Mouse (Mus musculus) forebrain, embryonic 11.5 days (tissue): ENCODE data around the gene Tor1b. TPM values are rescaled to one million over a fixed set of nuclear protein-coding genes. Genes with fewer than 3 reads are reported as not detected.
"Not testable (repeated sequence)": the region's sequence is repeated elsewhere in the genome, so short reads cannot be mapped to it uniquely, and the experiment has no call there.

Experiments used
- ATAC-seq: fragments of 200-750 bp; cut with Nextera tagmentation; replicated peaks from 2 replicates; pipeline ENCODE4 v1.8.0; 2017; ENCODE audit warnings: moderate TSS enrichment; ENCODE audit not compliant: low FRiP score
- DNase-seq: peaks from one replicate; pipeline ENCODE4 v3.0.0-alpha.2; 2017; ENCODE audit warnings: low spot score
- H3K27ac ChIP-seq: fragments of 300-500 bp; sonication (generic); 2 replicates; pipeline ENCODE4 v1.5.1; 2014; ENCODE audit warnings: low read depth, low read length
- H3K27me3 ChIP-seq: fragments of 300-500 bp; sonication (generic); 2 replicates; pipeline ENCODE4 v1.6.1; 2014; ENCODE audit warnings: mild to moderate bottlenecking, low read length, mixed read lengths; ENCODE audit not compliant: control insufficient read depth, insufficient read depth
- H3K36me3 ChIP-seq: fragments of 300-500 bp; sonication (generic); 2 replicates; pipeline ENCODE4 v1.6.1; 2014; ENCODE audit warnings: mild to moderate bottlenecking, low read length, moderate library complexity, mixed read lengths; ENCODE audit not compliant: control insufficient read depth, insufficient read depth
- H3K4me1 ChIP-seq: fragments of 300-500 bp; sonication (generic); replicated peaks from 2 replicates; pipeline ENCODE4 v1.6.1; 2014; ENCODE audit warnings: low read length, mixed read lengths; ENCODE audit not compliant: control insufficient read depth, insufficient read depth
- H3K4me2 ChIP-seq: fragments of 300-500 bp; sonication (generic); 2 replicates; pipeline ENCODE4 v1.6.1; 2014; ENCODE audit warnings: low read depth, mild to moderate bottlenecking, low read length, moderate library complexity, mixed read lengths; ENCODE audit not compliant: severe bottlenecking
- H3K4me3 ChIP-seq: fragments of 300-500 bp; sonication (generic); 2 replicates; pipeline ENCODE4 v1.5.1; 2014; ENCODE audit warnings: low read depth, low read length
- H3K9ac ChIP-seq: fragments of 300-500 bp; sonication (generic); 2 replicates; pipeline ENCODE4 v1.6.1; 2014; ENCODE audit warnings: low read length
- H3K9me3 ChIP-seq: fragments of 300-500 bp; sonication (generic); 2 replicates; pipeline ENCODE4 v1.6.1; 2016; ENCODE audit warnings: low read length, mixed read lengths; ENCODE audit not compliant: control insufficient read depth
- WGBS: fragments of 180-500 bp; shearing (Covaris S2); extraction: QIAGEN DNeasy Blood & Tissue Kit; methylation state at CpG from one replicate; pipeline ENCODE4 v1.1.7; 2014; 5-methylcytosine and 5-hydroxymethylcytosine counted together
- polyA plus RNA-seq: library from polyadenylated mRNA; unstranded; fragments of >200 nt; fragmentation: Nextera tagmentation; extraction: Ambion mirVana; gene quantifications from 2 replicates; pipeline ENCODE4 v1.2.1, GENCODE M21; 2014

Tor1b gene
- polyA plus RNA-seq, 1 experiment from 2014 or later = 24.9 TPM

GRCm38 (mm10) chr2:30927844-30928628 lies 24.7 kb upstream of the Tor1b start:
- DNase-seq = peak; percentile 89
- no peak overlapping the region for H3K9ac ChIP-seq
- H3K9me3 ChIP-seq = no peaks in the 10 kb centered on the region
- H3K27me3 ChIP-seq = no peaks in the 10 kb centered on the region
- peaks cover 5% of the 10 kb centered on the region; the same call in 1 of the 2 replicates for H3K4me1 ChIP-seq
- H3K36me3 ChIP-seq = no peaks in the 10 kb centered on the region
- 24% methylated on average over 14 of the region's 14 CpGs for WGBS
- H3K27ac ChIP-seq = no peak overlapping the region
- no peak overlapping the region for H3K4me3 ChIP-seq
- 0 out of 2 replicates have a peak, but pooled peaks have one; percentile 42 for ATAC-seq
- H3K4me2 ChIP-seq = no peak overlapping the region

GRCm38 (mm10) chr2:30928893-30929482 lies 23.8 kb upstream of the Tor1b start:
- Histone ChIP-seq H3K27me3 (no peaks in the 10 kb centered on the region), H3K4me3 (peak overlapping the region; percentile 16; the same call in 1 of the 2 replicates), H3K4me1 (peaks cover 5% of the 10 kb centered on the region; the same call in 1 of the 2 replicates), H3K9me3 (no peaks in the 10 kb centered on the region), H3K4me2 (peak overlapping the region; percentile 48), H3K27ac (no peak overlapping the region), H3K9ac (peak overlapping the region; percentile 32), H3K36me3 (no peaks in the 10 kb centered on the region)
- 32% methylated on average over 12 of the region's 12 CpGs for WGBS
- DNase-seq (no peak), ATAC-seq (0 out of 2 replicates have a peak, but pooled peaks have one; percentile 51)

GRCm38 (mm10) chr2:30929483-30930045 lies 23.2 kb upstream of the Tor1b start, which contains the start of gene Ptges:
Gene Ptges, minus strand, starts transcription at chr2:30929863.
- ATAC-seq (peak; percentile 49; the same call in 1 of the 2 replicates), DNase-seq (peak; percentile 87)
- H3K9me3 ChIP-seq = no peaks in the 10 kb centered on the region
- H3K27ac ChIP-seq = no peak within 1 kb of the TSS
- H3K27me3 ChIP-seq = no peaks in the 10 kb centered on the region
- WGBS = 3% methylated on average over 23 of the region's 23 CpGs
- peak within 1 kb of the TSS; percentile 32 for H3K9ac ChIP-seq
- H3K4me2 ChIP-seq = peak within 1 kb of the TSS; percentile 48
- H3K4me1 ChIP-seq = peaks cover 5% of the 10 kb centered on the region; the same call in 1 of the 2 replicates
- no peaks in the 10 kb centered on the region for H3K36me3 ChIP-seq
- peak within 1 kb of the TSS; percentile 16; the same call in 1 of the 2 replicates for H3K4me3 ChIP-seq

GRCm38 (mm10) chr2:30930846-30931245 lies 21.9 kb upstream of the Tor1b start:
- H3K9ac ChIP-seq, H3K4me3 ChIP-seq, H3K27me3 ChIP-seq, DNase-seq, H3K4me2 ChIP-seq, H3K9me3 ChIP-seq, ATAC-seq, H3K36me3 ChIP-seq, H3K4me1 ChIP-seq, H3K27ac ChIP-seq: not testable (repeated sequence)
- 84% methylated on average over 2 of the region's 2 CpGs for WGBS

GRCm38 (mm10) chr2:30931922-30932321 lies 20.8 kb upstream of the Tor1b start:
- peaks cover 5% of the 10 kb centered on the region; the same call in 1 of the 2 replicates for H3K4me1 ChIP-seq
- ATAC-seq (no peak), DNase-seq (no peak)
- no peaks in the 10 kb centered on the region for H3K36me3 ChIP-seq
- no peaks in the 10 kb centered on the region for H3K27me3 ChIP-seq
- no peaks in the 10 kb centered on the region for H3K9me3 ChIP-seq
- H3K9ac ChIP-seq = no peak overlapping the region
- no peak overlapping the region for H3K4me3 ChIP-seq
- H3K4me2 ChIP-seq = no peak overlapping the region
- no peak overlapping the region for H3K27ac ChIP-seq
- whole genome bisulfite sequencing = 83% methylated on average over 3 of the region's 3 CpGs

- peak; percentile 45 for DNase-seq
- H3K4me1 ChIP-seq = peaks cover 5% of the 10 kb centered on the region; the same call in 1 of the 2 replicates
- no peaks in the 10 kb centered on the region for H3K27me3 ChIP-seq
- no peaks in the 10 kb centered on the region for H3K9me3 ChIP-seq
- no peak overlapping the region for H3K27ac ChIP-seq
- no peak for ATAC-seq
- H3K4me3 ChIP-seq = no peak overlapping the region
- no peak overlapping the region for H3K4me2 ChIP-seq
- no peak overlapping the region for H3K9ac ChIP-seq
- WGBS = 70% methylated on average over 6 of the region's 6 CpGs
- no peaks in the 10 kb centered on the region for H3K36me3 ChIP-seq
Observed at GRCm38 (mm10) chr2:30933032-30933431, 19.7 kb upstream of the Tor1b start.

- no peak overlapping the region for H3K4me3 ChIP-seq
- no peaks in the 10 kb centered on the region for H3K36me3 ChIP-seq
- no peaks in the 10 kb centered on the region for H3K27me3 ChIP-seq
- H3K27ac ChIP-seq = no peak overlapping the region
- ATAC-seq (no peak), DNase-seq (peak; percentile 86)
- no peak overlapping the region for H3K9ac ChIP-seq
- no peaks in the 10 kb centered on the region for H3K9me3 ChIP-seq
- peaks cover 5% of the 10 kb centered on the region; the same call in 1 of the 2 replicates for H3K4me1 ChIP-seq
- no peak overlapping the region for H3K4me2 ChIP-seq
- 21% methylated on average over 7 of the region's 7 CpGs for WGBS
Observed at GRCm38 (mm10) chr2:30933917-30934450, 18.8 kb upstream of the Tor1b start.

- no peak overlapping the region for H3K4me2 ChIP-seq
- H3K27ac ChIP-seq = no peak overlapping the region
- H3K36me3 ChIP-seq = no peaks in the 10 kb centered on the region
- H3K9me3 ChIP-seq = no peaks in the 10 kb centered on the region
- H3K4me3 ChIP-seq = no peak overlapping the region
- WGBS = 82% methylated on average over 3 of the region's 3 CpGs
- H3K9ac ChIP-seq = no peak overlapping the region
- no peaks in the 10 kb centered on the region for H3K27me3 ChIP-seq
- no peaks in the 10 kb centered on the region for H3K4me1 ChIP-seq
- ATAC-seq (no peak), DNase-seq (no peak)
Observed at GRCm38 (mm10) chr2:30936808-30937207, 16.0 kb upstream of the Tor1b start.
